10 mouse cellular contexts compared by ENCODE assay signal in genomic region chr6:94053920-94054319, GRCm38 (mm10).
DNase-seq lines count a peak whose midpoint lies in the region; ATAC-seq and TF ChIP-seq lines count a peak whose summit lies in the region.
"Had no signal": no experiment of that assay in that cellular context is flagged by ENCODE, and none has a peak within 500 bp of the region (broad histone marks: within the 10 kb centered on the region; RNA-seq: fewer than 3 reads in every experiment).

No protein-coding gene starts in this region.

- H3K9ac ChIP-seq in heart, embryonic 11.5 days (ENCODE audit: low read depth, low read length): no peak overlapping the region
- H3K9ac ChIP-seq in midbrain, postnatal 0 days (replicated peaks; ENCODE audit: low read length, poor library complexity, severe bottlenecking): no peak overlapping the region
- H3K9ac ChIP-seq: heart, embryonic 13.5 days had no signal

- H3K4me3 ChIP-seq in heart, embryonic 11.5 days (ENCODE audit: low read depth, low read length): no peak overlapping the region
- H3K4me3 ChIP-seq in embryonic fibroblast, embryonic 13.5 days (ENCODE audit: insufficient read depth, low read length): no peak overlapping the region
- no peak overlapping the region for H3K4me3 ChIP-seq in midbrain, postnatal 0 days (ENCODE audit: low read depth, low read length)
- H3K4me3 ChIP-seq: heart, embryonic 13.5 days had no signal

- H3K9me3 ChIP-seq in heart, embryonic 11.5 days (replicated peaks; ENCODE audit: control insufficient read depth, low read length): no peaks in the 10 kb centered on the region
- no peaks in the 10 kb centered on the region for H3K9me3 ChIP-seq in midbrain, postnatal 0 days (ENCODE audit: low read length)
- H3K9me3 ChIP-seq: heart, embryonic 13.5 days had no signal

- TF ChIP-seq POLR2A in embryonic fibroblast, embryonic 13.5 days (IDR thresholded peaks at IDR 0.05; ENCODE audit: low read depth, low read length): no peak

- DNase-seq in heart, adult 18-20 months: peak; percentile 19 to 54
- peak; percentile 15 to 28 for DNase-seq in urinary bladder, postnatal 36 days (ENCODE audit: low spot score in 2 of 2)
- DNase-seq in urinary bladder, postnatal 10 days (ENCODE audit: low spot score): no peak
- peak; percentile 40 for DNase-seq in layer of hippocampus, adult 9-11 months
- peak; percentile 67 for DNase-seq in midbrain, postnatal 0 days (ENCODE audit: low spot score)

- H3K36me3 ChIP-seq in heart, embryonic 11.5 days (ENCODE audit: control insufficient read depth, insufficient read depth, low read length): no peaks in the 10 kb centered on the region
- no peaks in the 10 kb centered on the region for H3K36me3 ChIP-seq in midbrain, postnatal 0 days (ENCODE audit: insufficient read depth, low read length)

- no peak overlapping the region for H3K4me2 ChIP-seq in heart, embryonic 11.5 days
- no peak overlapping the region for H3K4me2 ChIP-seq in midbrain, postnatal 0 days (ENCODE audit: low read depth, low read length, poor library complexity, severe bottlenecking)
- H3K4me2 ChIP-seq: heart, embryonic 13.5 days had no signal

- TF ChIP-seq CTCF in embryonic fibroblast, embryonic 13.5 days (IDR thresholded peaks at IDR 0.05; ENCODE audit: borderline replicate concordance, insufficient read depth, low read length): 0 out of 2 replicates have a peak, but pooled peaks have one; percentile 18
- peak; percentile 79 for TF ChIP-seq CTCF in midbrain, postnatal 0 days (IDR thresholded peaks at IDR 0.05)

- no peak for ATAC-seq in heart, embryonic 11.5 days (replicated peaks; ENCODE audit: insufficient number of reproducible peaks, low FRiP score, low TSS enrichment)
- ATAC-seq in midbrain, postnatal 0 days (ENCODE audit: low FRiP score): no peak
- ATAC-seq in erythroblast, adult 5-6 weeks (replicated peaks; ENCODE audit: low FRiP score, poor library complexity, severe bottlenecking): no peak

- WGBS in heart, embryonic 11.5 days (ENCODE audit: insufficient replicate concordance): 39% methylated on average over 1 of the region's 1 CpGs
- WGBS in midbrain, postnatal 0 days: 38% methylated on average over 1 of the region's 1 CpGs

- H3K27me3 ChIP-seq in heart, embryonic 11.5 days (ENCODE audit: control insufficient read depth, insufficient read depth, low read length): no peaks in the 10 kb centered on the region
- H3K27me3 ChIP-seq in midbrain, postnatal 0 days (ENCODE audit: insufficient read depth, low read length): no peaks in the 10 kb centered on the region
- H3K27me3 ChIP-seq: CH12.LX; heart, embryonic 13.5 days had no signal

- H3K4me1 ChIP-seq in heart, embryonic 11.5 days (ENCODE audit: control insufficient read depth, insufficient read depth, low read length): peaks cover 16% of the 10 kb centered on the region
- H3K4me1 ChIP-seq in embryonic fibroblast, embryonic 13.5 days (ENCODE audit: control insufficient read depth, insufficient read depth, low read length): peaks cover 4% of the 10 kb centered on the region; the same call in 1 of the 2 replicates
- no peaks in the 10 kb centered on the region for H3K4me1 ChIP-seq in midbrain, postnatal 0 days (ENCODE audit: insufficient read depth, low read length)

- no peak overlapping the region for H3K27ac ChIP-seq in heart, embryonic 11.5 days (ENCODE audit: low read depth, low read length)
- H3K27ac ChIP-seq in embryonic fibroblast, embryonic 13.5 days (ENCODE audit: insufficient read depth, low read length): no peak overlapping the region
- no peak overlapping the region for H3K27ac ChIP-seq in midbrain, postnatal 0 days (ENCODE audit: low read depth, low read length)
- H3K27ac ChIP-seq: heart, embryonic 13.5 days had no signal
